Mouse (Mus musculus) heart, embryonic 12.5 days (tissue): ENCODE results near the gene Clic4. TPM values are rescaled to one million over a fixed set of nuclear protein-coding genes. Genes with fewer than 3 reads are reported as not detected.

ENCODE experiments used
- ATAC-seq: fragments of 200-750 bp; cut with Nextera tagmentation; 2 replicates; pipeline ENCODE4 v1.8.0; 2017; ENCODE audit warnings: moderate TSS enrichment, moderate library complexity; ENCODE audit not compliant: insufficient number of reproducible peaks, low FRiP score
- H3K27ac ChIP-seq: fragments of 300-500 bp; sonication (generic); 2 replicates; pipeline ENCODE4 v1.5.1; 2016; ENCODE audit warnings: mild to moderate bottlenecking, moderate library complexity; ENCODE audit not compliant: poor library complexity, severe bottlenecking
- H3K27me3 ChIP-seq: fragments of 300-500 bp; sonication (generic); replicated peaks from 2 replicates; pipeline ENCODE4 v1.6.1; 2016; ENCODE audit warnings: mild to moderate bottlenecking, moderate library complexity
- H3K36me3 ChIP-seq: fragments of 300-500 bp; sonication (generic); 2 replicates; pipeline ENCODE4 v1.6.1; 2016; ENCODE audit warnings: mild to moderate bottlenecking, moderate library complexity
- H3K4me1 ChIP-seq: fragments of 300-500 bp; sonication (generic); replicated peaks from 2 replicates; pipeline ENCODE4 v1.6.1; 2016; ENCODE audit warnings: mild to moderate bottlenecking
- H3K4me2 ChIP-seq: fragments of 300-500 bp; sonication (generic); 2 replicates; pipeline ENCODE4 v1.6.1; 2016; ENCODE audit warnings: mild to moderate bottlenecking, moderate library complexity
- H3K4me3 ChIP-seq: fragments of 300-500 bp; sonication (generic); 2 replicates; pipeline ENCODE4 v1.5.1; 2016; ENCODE audit warnings: mild to moderate bottlenecking
- H3K9ac ChIP-seq: fragments of 300-500 bp; sonication (generic); 2 replicates; pipeline ENCODE4 v1.6.1; 2016; ENCODE audit warnings: mild to moderate bottlenecking, moderate library complexity
- H3K9me3 ChIP-seq: fragments of 300-500 bp; sonication (generic); replicated peaks from 2 replicates; pipeline ENCODE4 v1.6.1; 2016; ENCODE audit warnings: mild to moderate bottlenecking, moderate library complexity
- WGBS: fragments of 180-500 bp; shearing (Covaris S2); methylation state at CpG from one replicate; pipeline ENCODE4 v1.1.7; 2016; 5-methylcytosine and 5-hydroxymethylcytosine counted together
- polyA plus RNA-seq: library from polyadenylated mRNA; unstranded; fragments of >200 nt; fragmentation: Nextera tagmentation; extraction: Ambion mirVana; gene quantifications from 2 replicates; pipeline ENCODE4 v1.2.1, GENCODE M21; 2016

The Clic4 gene
- polyA plus RNA-seq, 1 experiment from 2014 or later = 291 TPM

- Histone ChIP-seq H3K4me3 (no peak overlapping the region), H3K36me3 (no peaks in the 10 kb centered on the region), H3K4me2 (0 out of 2 replicates have a peak overlapping the region, but pooled peaks have one; percentile 9), H3K9ac (0 out of 2 replicates have a peak overlapping the region, but pooled peaks have one; percentile 18), H3K9me3 (peaks cover 3% of the 10 kb centered on the region; the same call in 1 of the 2 replicates), H3K4me1 (peaks cover 60% of the 10 kb centered on the region), H3K27me3 (no peaks in the 10 kb centered on the region), H3K27ac (peak overlapping the region; percentile 80)
- WGBS = 22% methylated on average over 9 of the region's 9 CpGs
- ATAC-seq = no peak
These were observed 36.6 kb upstream of the Clic4 start for GRCm38 (mm10) chr4:135309112-135309659.

DNA sequence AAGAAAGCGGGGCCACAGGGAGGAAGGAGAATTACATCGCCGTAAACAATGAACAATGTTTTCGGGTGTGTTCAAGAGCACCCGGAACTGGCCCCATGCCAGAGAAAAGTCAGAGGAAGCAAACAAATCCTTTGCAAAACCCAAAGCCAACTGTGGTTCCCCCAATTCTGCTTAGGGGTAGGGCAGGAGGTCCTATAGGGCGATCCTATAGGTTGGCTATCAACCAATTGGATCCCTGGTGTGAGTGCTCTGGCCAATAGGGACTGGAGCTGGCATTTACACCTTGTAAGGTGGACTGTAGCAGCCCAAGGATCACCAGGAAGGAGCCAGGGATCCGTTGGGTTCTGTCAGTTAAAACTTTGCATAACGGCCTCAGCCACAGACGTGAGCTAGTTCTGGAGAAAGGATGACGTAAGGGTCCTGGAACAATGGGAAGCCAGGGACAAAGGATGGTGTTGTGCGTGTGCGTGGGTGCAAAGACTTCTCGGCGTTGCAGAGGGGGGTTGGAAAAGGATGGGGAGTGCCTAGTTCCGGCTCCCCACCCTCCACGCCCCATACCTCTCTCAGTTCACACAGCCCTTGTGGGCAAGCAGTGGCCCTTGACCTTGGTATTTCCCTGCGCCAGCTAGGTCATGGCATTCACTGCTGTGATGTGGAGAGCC is 34.5 kb upstream of the Clic4 start:
- Histone ChIP-seq H3K9ac (no peak overlapping the region), H3K4me1 (peaks cover 39% of the 10 kb centered on the region), H3K27me3 (no peaks in the 10 kb centered on the region), H3K36me3 (no peaks in the 10 kb centered on the region), H3K4me3 (no peak overlapping the region), H3K27ac (peak overlapping the region; percentile 3; the same call in 1 of the 2 replicates), H3K9me3 (peaks cover 3% of the 10 kb centered on the region; the same call in 1 of the 2 replicates), H3K4me2 (no peak overlapping the region; the same call in 1 of the 2 replicates)
- peak; percentile 30; the same call in 1 of the 2 replicates for ATAC-seq
- WGBS = 51% methylated on average over 17 of the region's 17 CpGs

DNA sequence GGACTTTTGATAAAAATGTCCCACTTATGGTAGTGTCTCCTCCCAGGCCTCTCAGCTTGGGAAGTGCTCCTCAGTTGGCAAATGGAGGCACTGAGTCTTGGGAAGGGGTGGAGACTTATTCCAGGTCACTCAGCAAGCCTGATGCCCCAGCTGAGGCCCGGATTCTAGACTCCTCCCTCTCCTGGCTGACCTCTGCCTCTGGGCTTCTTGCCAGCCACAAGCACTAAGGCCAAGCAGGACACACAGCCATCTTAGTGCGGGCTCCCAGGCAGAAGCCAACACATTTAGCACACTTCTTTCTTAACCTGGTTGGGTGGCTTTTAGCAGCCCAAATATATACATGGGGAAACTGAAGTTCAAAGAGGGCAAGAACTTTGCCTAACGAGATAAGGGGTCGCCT is 33.9 kb upstream of the Clic4 start:
- no peak for ATAC-seq
- Histone ChIP-seq H3K27me3 (no peaks in the 10 kb centered on the region), H3K4me1 (peaks cover 39% of the 10 kb centered on the region), H3K4me2 (no peak overlapping the region), H3K4me3 (no peak overlapping the region), H3K9me3 (peaks cover 3% of the 10 kb centered on the region; the same call in 1 of the 2 replicates), H3K9ac (no peak overlapping the region), H3K27ac (no peak overlapping the region), H3K36me3 (no peaks in the 10 kb centered on the region)
- WGBS = 50% methylated on average over 4 of the region's 4 CpGs

DNA sequence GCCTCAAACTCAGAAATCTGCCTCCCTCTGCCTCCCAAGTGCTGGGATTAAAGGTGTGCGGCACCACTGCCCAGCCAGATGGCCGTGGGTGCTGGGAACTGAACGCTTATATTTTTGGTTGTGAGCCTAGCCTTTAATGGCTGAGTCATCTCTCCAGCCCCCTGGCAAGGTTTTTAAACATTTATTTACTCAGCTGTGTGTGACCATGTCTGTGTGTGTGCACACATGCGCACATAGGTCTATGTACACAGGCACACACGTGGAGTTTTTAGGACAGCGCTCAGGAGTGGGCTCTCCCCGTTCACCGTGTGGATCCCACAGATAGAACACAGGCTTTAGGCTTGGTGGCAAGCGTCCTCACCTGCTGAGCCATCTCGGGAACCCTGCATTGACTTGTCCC is 29.6 kb upstream of the Clic4 start:
- H3K4me1 ChIP-seq = peaks cover 39% of the 10 kb centered on the region
- H3K9me3 ChIP-seq = no peaks in the 10 kb centered on the region
- no peak for ATAC-seq
- 87% methylated on average over 10 of the region's 10 CpGs for WGBS
- H3K36me3 ChIP-seq = no peaks in the 10 kb centered on the region
- no peaks in the 10 kb centered on the region for H3K27me3 ChIP-seq
- no peak overlapping the region for H3K4me3 ChIP-seq
- no peak overlapping the region for H3K27ac ChIP-seq
- H3K9ac ChIP-seq = no peak overlapping the region
- H3K4me2 ChIP-seq = no peak overlapping the region

GRCm38 (mm10) chr4:135301166-135301565 is 28.6 kb upstream of the Clic4 start:
- H3K4me3 ChIP-seq = no peak overlapping the region
- H3K27me3 ChIP-seq = no peaks in the 10 kb centered on the region
- no peak overlapping the region for H3K9ac ChIP-seq
- no peak overlapping the region for H3K4me2 ChIP-seq
- H3K4me1 ChIP-seq = peaks cover 29% of the 10 kb centered on the region
- no peak overlapping the region for H3K27ac ChIP-seq
- ATAC-seq = no peak
- WGBS = 31% methylated on average over 3 of the region's 3 CpGs
- H3K36me3 ChIP-seq = no peaks in the 10 kb centered on the region
- no peaks in the 10 kb centered on the region for H3K9me3 ChIP-seq

- H3K27ac ChIP-seq = no peak overlapping the region
- peaks cover 29% of the 10 kb centered on the region for H3K4me1 ChIP-seq
- H3K9me3 ChIP-seq = no peaks in the 10 kb centered on the region
- 89% methylated on average over 26 of the region's 26 CpGs for WGBS
- ATAC-seq = no peak
- no peaks in the 10 kb centered on the region for H3K36me3 ChIP-seq
- no peak overlapping the region for H3K9ac ChIP-seq
- H3K27me3 ChIP-seq = no peaks in the 10 kb centered on the region
- no peak overlapping the region for H3K4me3 ChIP-seq
- no peak overlapping the region for H3K4me2 ChIP-seq
These were observed 27.8 kb upstream of the Clic4 start for GRCm38 (mm10) chr4:135300248-135301041.

- 78% methylated on average over 10 of the region's 10 CpGs for WGBS
- no peak for ATAC-seq
- Histone ChIP-seq H3K9me3 (no peaks in the 10 kb centered on the region), H3K4me2 (no peak overlapping the region), H3K27me3 (no peaks in the 10 kb centered on the region), H3K27ac (peak overlapping the region; percentile 49; the same call in 1 of the 2 replicates), H3K9ac (no peak overlapping the region; the same call in 1 of the 2 replicates), H3K4me1 (peaks cover 29% of the 10 kb centered on the region), H3K36me3 (no peaks in the 10 kb centered on the region), H3K4me3 (no peak overlapping the region)
These were observed 26.1 kb upstream of the Clic4 start for GRCm38 (mm10) chr4:135298680-135299079.

GRCm38 (mm10) chr4:135297931-135298546 is 25.4 kb upstream of the Clic4 start:
- ATAC-seq = peak; percentile 66
- Histone ChIP-seq H3K27ac (peak overlapping the region; percentile 49), H3K4me3 (no peak overlapping the region), H3K9me3 (no peaks in the 10 kb centered on the region), H3K4me1 (peaks cover 29% of the 10 kb centered on the region), H3K27me3 (no peaks in the 10 kb centered on the region), H3K9ac (no peak overlapping the region; the same call in 1 of the 2 replicates), H3K36me3 (no peaks in the 10 kb centered on the region), H3K4me2 (no peak overlapping the region)
- 59% methylated on average over 15 of the region's 15 CpGs for whole genome bisulfite sequencing

DNA sequence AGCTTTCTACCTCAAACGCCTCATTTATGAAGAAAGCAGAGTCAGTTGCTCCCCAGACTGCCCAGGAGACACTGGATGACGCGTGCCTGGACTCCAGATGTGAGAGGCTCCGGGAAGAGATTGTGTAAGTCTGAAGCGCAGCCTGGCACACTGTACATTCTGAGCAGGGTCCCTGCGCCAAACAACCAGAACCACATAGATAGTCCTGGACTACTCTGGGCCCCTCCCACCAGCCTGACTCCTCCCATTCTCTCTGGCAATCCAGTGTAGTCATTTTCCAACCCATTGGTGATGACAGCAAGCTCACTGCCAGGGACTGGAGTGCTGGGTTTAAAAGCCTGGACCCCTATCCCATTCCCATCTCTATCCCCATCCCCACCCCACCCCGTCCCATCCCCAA is 24.5 kb upstream of the Clic4 start:
- H3K27ac ChIP-seq = no peak overlapping the region
- no peaks in the 10 kb centered on the region for H3K9me3 ChIP-seq
- H3K4me2 ChIP-seq = no peak overlapping the region
- peaks cover 36% of the 10 kb centered on the region for H3K4me1 ChIP-seq
- no peak overlapping the region for H3K4me3 ChIP-seq
- H3K9ac ChIP-seq = no peak overlapping the region
- ATAC-seq = no peak
- H3K36me3 ChIP-seq = no peaks in the 10 kb centered on the region
- 73% methylated on average over 7 of the region's 7 CpGs for WGBS
- H3K27me3 ChIP-seq = no peaks in the 10 kb centered on the region

- Histone ChIP-seq H3K4me1 (peaks cover 41% of the 10 kb centered on the region), H3K27me3 (no peaks in the 10 kb centered on the region), H3K9ac (no peak overlapping the region), H3K4me3 (no peak overlapping the region), H3K27ac (no peak overlapping the region), H3K9me3 (no peaks in the 10 kb centered on the region), H3K4me2 (no peak overlapping the region), H3K36me3 (no peaks in the 10 kb centered on the region)
- ATAC-seq = no peak
These were observed 24.0 kb upstream of the Clic4 start for GRCm38 (mm10) chr4:135296565-135296964.

GRCm38 (mm10) chr4:135293813-135294212 is 21.2 kb upstream of the Clic4 start:
- no peak overlapping the region for H3K4me3 ChIP-seq
- no peaks in the 10 kb centered on the region for H3K9me3 ChIP-seq

More at GRCm38 (mm10) chr4:135293813-135294212, 21.2 kb upstream of the Clic4 start:
- no peak for ATAC-seq
- Histone ChIP-seq H3K27ac (no peak overlapping the region), H3K9ac (no peak overlapping the region), H3K36me3 (no peaks in the 10 kb centered on the region), H3K4me2 (no peak overlapping the region), H3K27me3 (no peaks in the 10 kb centered on the region), H3K4me1 (peaks cover 30% of the 10 kb centered on the region)
- WGBS = 76% methylated on average over 3 of the region's 3 CpGs
